Mouse (Mus musculus) Patski (cell line): ENCODE data around the gene Dst. TPM values are rescaled to one million over a fixed set of nuclear protein-coding genes. Genes with fewer than 3 reads are reported as not detected.
A peak's percentile ranks its signal among the peaks of the same experiment; 100 is the strongest.
"Not testable (repeated sequence)": the region's sequence is repeated elsewhere in the genome, so short reads cannot be mapped to it uniquely, and the experiment has no call there.

Experiments used
- ATAC-seq: fragments of 100-300 bp; one replicate; pipeline ENCODE4 v1.8.0; 2021
- CTCF ChIA-PET: fragments of 350-600 bp; sonication (Branson Sonifier 250); formaldehyde crosslinking; loops from one replicate; lab custom pipeline; 2022; ENCODE audit warnings: inconsistent platforms; lab: Charles Lee
- POLR2A ChIA-PET: fragments of 350-600 bp; sonication (Branson Sonifier 250); formaldehyde crosslinking; loops from one replicate; lab custom pipeline; 2022; ENCODE audit warnings: antibody characterized with exemption, inconsistent platforms; lab: Charles Lee
- DNase-seq: peaks from one replicate; pipeline ENCODE4 v3.0.0-alpha.2; 2011; ENCODE audit warnings: low read depth, low spot score
- H3K27me3 ChIP-seq: fragments of 371-371 bp; one replicate; pipeline ENCODE4 v1.5.1; 2021
- CTCF ChIP-seq: fragments of 100-300 bp; IDR thresholded peaks from one replicate; pipeline ENCODE4 v1.5.1; 2021
- in situ Hi-C: fragments of 300-500 bp; cut with MboI; formaldehyde crosslinking; loops from 3 replicates; pipeline ENCODE4 v1.11.1; 2018; ENCODE audit warnings: low pct_unique_long_range_greater_than_20kb, mixed read lengths
- polyA plus RNA-seq: library from polyadenylated mRNA; unstranded; gene quantifications from one replicate; pipeline ENCODE4 v1.2.3, GENCODE M21; 2021

Gene Dst
- polyA plus RNA-seq, 1 experiment from 2014 or later = 176 TPM

DNA sequence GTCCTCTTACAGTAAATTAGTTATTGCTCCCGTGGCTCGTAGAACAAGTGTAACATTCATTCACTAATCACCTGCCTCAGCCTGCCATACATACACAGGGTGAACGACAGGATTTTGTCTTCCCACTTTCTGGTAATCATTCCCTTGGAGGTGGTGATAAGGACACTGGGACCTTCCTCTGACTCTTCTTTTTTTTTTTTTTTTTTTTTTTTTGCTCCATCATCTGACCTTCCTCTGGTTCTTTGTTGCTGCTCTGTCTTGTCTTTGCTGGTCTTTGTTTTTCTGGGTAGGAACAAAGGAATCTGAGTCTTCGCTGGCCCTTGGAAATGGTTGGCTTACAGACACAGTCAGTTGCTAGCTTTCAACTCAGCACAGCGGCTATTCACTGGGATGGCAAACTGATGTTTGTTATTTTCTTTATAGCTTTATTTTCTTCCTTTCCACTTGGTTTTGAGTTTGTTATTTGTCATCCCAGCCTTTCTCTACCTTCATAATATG lies 157.6 kb downstream of the Dst start:
- TF ChIP-seq CTCF = no peak
- ChIA-PET POLR2A (interaction anchor here (0.7 kb wide), 1 partner anchor 1692 kb away, joined by 3 read pairs; no protein-coding TSS in a partner anchor), CTCF (interaction anchor here (0.8 to 1.5 kb wide), 4 partner anchors 15 to 52 kb away, joined by 3 to 5 read pairs (median 3); no protein-coding TSS in a partner anchor)
- DNase-seq (no peak), ATAC-seq (no peak)
- no peaks in the 10 kb centered on the region for H3K27me3 ChIP-seq
- in situ Hi-C loops = loop anchor here (5.0 kb wide), 1 partner anchor 102 kb away; no protein-coding TSS in a partner anchor

DNA sequence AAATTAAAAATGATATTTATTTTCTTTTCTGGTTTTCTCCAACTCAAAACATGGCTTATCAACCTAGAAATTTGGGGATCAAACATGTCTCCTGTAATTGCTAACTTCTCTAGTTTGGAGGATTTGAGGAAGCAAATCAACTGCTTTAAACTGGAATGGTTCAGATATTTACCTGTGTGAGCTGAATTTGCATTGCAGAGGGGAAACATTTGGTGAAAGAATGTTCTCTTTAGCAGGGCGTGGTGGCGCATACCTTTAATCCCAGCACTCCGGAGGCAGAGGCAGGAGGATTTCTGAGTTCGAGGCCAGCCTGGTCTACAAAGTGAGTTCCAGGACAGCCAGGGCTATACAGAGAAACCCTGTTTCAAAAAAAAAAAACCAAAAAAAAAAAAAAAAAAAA lies 158.4 kb downstream of the Dst start:
- in situ Hi-C loops = loop anchor here (5.0 kb wide), 1 partner anchor 101 kb away; no protein-coding TSS in a partner anchor
- ATAC-seq = not testable (repeated sequence)
- CTCF ChIA-PET = interaction anchor here (1.0 to 1.5 kb wide), 3 partner anchors 10 to 51 kb away, joined by 3 to 5 read pairs (median 3); no protein-coding TSS in a partner anchor

DNA sequence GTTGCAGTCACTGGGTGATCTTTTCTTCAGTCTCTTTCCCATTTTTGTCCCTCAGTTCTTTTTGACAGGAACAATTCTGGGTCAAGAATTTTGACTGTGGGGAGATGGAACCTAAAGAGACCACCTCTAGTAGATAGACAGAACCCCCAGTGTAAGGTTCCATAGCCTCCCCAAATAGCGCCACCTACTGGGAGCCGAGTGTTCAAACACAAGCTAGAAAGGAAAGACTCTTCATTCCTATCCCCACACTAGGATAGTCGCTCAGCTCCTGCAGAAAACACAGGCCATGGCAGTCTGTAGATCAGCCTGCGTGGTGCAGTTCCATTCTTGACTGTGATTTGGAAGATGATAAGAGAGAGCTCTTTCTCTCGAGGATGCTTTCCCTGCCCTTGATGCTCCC lies 160.3 kb downstream of the Dst start:
- ATAC-seq (no peak), DNase-seq (no peak)
- in situ Hi-C loops = loop anchor here (5.0 kb wide), 1 partner anchor 99 kb away; no protein-coding TSS in a partner anchor
- TF ChIP-seq CTCF = peak; percentile 53
- ChIA-PET CTCF (interaction anchor here (1.0 to 1.4 kb wide), 4 partner anchors 10 to 22 kb away, joined by 3 to 4 read pairs (median 4); no protein-coding TSS in a partner anchor), POLR2A (no interaction called here)
- no peaks in the 10 kb centered on the region for H3K27me3 ChIP-seq

More for the DNA sequence above, 158.4 kb downstream of the Dst start:
- H3K27me3 ChIP-seq, DNase-seq: not testable (repeated sequence)
- POLR2A ChIA-PET = interaction anchor here (0.7 kb wide), 1 partner anchor 1691 kb away, joined by 3 read pairs; no protein-coding TSS in a partner anchor

DNA sequence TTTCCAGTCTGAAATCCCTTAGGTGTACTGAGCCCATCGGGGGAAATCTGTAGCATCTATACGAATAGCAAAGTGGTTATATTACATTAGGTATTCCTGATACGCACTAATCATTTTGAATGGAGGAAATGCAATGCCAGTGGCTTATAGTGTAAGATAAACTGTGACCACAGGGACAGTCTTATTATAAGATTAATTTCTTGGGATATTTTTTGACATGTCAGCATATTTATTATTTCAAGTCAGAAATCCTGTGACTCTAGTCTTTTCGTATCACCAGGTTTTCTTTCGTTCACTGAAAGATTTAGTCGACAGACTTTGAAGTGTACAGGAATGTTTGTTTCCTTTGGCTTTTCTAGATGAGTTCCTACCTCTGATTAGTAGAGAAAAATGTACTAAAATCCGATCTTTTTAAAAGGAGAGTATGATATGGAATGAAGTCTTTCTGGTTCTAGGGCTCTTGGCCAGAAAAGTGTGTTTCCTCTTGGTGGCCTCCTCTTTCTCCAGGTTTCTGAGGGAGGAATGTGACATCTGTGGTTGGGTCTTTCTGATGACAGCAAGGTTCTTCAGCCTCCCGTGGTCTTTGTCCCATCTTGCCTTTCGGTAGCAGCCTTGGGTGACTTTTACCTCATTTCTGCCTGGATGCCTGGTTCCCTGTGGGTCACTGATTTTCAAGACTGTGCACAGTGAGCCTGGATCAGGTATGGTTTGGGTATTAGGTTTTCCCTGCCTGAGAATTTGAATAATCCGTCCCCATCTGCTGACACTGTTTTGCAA lies 161.7 kb downstream of the Dst start:
- no peaks in the 10 kb centered on the region for H3K27me3 ChIP-seq
- ATAC-seq = no peak
- DNase-seq = no peak
- CTCF ChIA-PET = interaction anchor here (1.0 to 1.2 kb wide), 2 partner anchors 8 to 21 kb away, joined by 3 to 4 read pairs; no protein-coding TSS in a partner anchor
- POLR2A ChIA-PET = no interaction called here
- in situ Hi-C loops = loop anchor here (5.0 kb wide), 1 partner anchor 98 kb away; no protein-coding TSS in a partner anchor
- no peak for TF ChIP-seq CTCF

DNA sequence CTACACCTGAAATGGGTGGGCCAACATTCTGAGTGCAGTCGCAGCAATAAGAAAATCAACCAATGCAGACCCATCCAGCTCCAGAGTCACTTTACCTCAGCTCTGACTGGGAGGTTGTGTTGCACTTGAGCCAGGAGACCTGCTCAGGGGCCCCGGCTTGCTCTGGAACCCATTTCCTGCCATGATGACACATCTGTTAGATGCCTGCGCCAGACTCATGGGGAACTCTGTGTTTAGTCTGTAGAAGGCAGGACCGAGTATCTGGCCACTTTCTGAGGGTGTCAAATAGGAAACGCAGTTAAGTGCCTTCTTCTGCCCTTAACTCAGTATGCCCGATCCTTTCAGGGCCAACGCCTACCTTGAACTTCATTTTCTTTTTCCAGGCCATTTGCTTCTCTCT lies 162.4 kb downstream of the Dst start:
- DNase-seq = no peak
- POLR2A ChIA-PET = no interaction called here
- no peak for TF ChIP-seq CTCF
- no peaks in the 10 kb centered on the region for H3K27me3 ChIP-seq
- in situ Hi-C loops = no loop called here
- ATAC-seq = no peak
- CTCF ChIA-PET = no interaction called here

DNA sequence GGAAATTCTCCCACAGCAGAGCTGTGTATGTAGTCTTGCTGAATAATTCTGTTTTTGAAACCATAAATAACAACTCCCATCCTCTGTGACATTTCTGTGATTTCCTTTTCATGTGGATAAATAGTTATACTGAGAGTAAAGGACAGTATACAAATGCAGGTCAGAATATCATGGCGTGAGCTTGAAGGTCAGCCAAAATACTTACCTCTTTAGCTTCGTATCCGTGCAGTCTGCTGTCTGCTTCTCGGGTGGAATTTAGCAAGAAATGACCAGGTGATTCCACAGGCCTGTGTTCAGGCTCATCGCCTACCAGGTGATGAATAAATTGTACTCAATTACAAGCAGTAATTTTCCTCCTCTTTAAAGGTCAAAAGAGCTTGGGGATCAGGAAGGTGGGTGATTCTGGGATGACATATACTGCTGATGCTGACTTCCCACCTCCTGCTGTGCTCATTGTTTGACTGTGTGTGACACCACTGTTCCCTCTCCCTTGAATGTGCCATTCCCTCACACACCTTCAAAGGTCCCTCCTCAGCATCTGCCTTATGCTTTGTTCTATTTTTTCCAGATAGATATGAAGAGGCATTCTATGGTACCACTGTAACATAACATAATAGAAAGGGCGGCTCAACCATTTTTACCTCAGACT lies 163.1 kb downstream of the Dst start:
- in situ Hi-C loops = no loop called here
- H3K27me3 ChIP-seq = no peaks in the 10 kb centered on the region
- POLR2A ChIA-PET = interaction anchor here (0.6 to 1.0 kb wide), 2 partner anchors 9 to 38 kb away, joined by 4 to 5 read pairs; no protein-coding TSS in a partner anchor
- ATAC-seq = no peak
- no peak for DNase-seq
- CTCF ChIA-PET = interaction anchor here (1.1 kb wide), 1 partner anchor 14 kb away, joined by 4 read pairs; no protein-coding TSS in a partner anchor
- no peak for TF ChIP-seq CTCF

DNA sequence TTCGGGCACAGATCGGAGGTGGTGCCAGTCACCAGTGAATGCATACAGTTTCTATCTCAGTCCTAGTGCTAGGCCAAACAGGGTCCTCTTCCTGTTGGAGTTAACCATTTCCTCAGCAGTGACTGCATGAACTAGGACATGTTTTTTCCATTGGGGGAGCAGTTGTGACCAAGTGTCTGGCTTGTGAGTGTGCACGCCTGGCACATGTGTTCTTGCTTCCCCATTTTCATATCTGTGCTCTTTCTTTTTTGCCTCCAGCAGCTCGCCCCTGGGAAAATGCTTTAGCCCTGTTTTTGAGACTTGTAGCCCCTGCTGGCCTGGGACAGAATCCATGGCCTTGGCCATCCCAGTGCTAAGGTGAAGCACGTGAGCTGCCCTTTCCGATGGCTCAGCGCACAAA lies 164.2 kb downstream of the Dst start:
- ChIA-PET POLR2A (interaction anchor here (1.0 kb wide), 1 partner anchor 10 kb away, joined by 4 read pairs; no protein-coding TSS in a partner anchor), CTCF (interaction anchor here (0.7 to 1.6 kb wide), 4 partner anchors 11 to 16 kb away, joined by 3 to 7 read pairs (median 4); no protein-coding TSS in a partner anchor)
- DNase-seq (no peak), ATAC-seq (no peak)
- in situ Hi-C loops = no loop called here
- TF ChIP-seq CTCF = no peak
- H3K27me3 ChIP-seq = no peaks in the 10 kb centered on the region

DNA sequence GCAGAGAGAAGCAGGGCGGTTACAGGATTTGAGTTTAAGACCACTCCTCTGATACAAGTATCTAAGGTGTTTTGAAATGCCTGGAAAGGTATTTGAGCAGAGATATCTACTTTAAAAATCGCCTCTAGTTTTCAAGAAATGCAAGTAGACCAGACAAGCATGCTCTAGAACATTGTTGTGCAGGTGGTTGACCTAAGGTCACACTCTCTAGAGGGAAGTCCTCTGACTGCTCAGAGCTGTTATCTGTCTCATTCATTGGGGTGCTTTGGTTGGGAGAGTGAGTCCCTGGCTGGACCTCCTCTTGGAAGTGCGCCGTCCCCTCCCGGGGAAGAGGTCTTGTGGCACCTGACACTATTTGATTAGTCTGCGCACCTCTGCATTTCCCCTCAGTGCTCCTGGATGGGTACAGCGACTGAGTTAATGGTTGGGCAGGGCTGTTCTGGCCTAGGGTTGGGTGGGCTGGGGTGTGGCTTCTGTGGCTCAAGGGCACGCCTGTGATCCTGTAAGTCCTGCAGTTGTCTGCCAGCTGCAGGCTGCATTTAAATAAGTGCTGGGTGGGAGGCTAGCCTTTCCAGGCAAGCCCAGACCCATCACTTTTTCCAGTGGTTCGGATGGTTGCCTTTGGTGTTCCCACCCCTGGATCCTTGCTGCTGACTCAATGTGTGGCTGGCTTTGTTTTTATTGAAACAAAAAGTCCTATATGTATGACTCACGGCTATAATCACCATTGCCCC lies 165.6 kb downstream of the Dst start:
- ChIA-PET POLR2A (no interaction called here), CTCF (interaction anchor here (0.9 to 1.1 kb wide), 2 partner anchors 9 to 12 kb away, joined by 3 to 4 read pairs; no protein-coding TSS in a partner anchor)
- no peak for TF ChIP-seq CTCF
- DNase-seq (no peak), ATAC-seq (peak; percentile 44)
- H3K27me3 ChIP-seq = no peaks in the 10 kb centered on the region
- in situ Hi-C loops = no loop called here

DNA sequence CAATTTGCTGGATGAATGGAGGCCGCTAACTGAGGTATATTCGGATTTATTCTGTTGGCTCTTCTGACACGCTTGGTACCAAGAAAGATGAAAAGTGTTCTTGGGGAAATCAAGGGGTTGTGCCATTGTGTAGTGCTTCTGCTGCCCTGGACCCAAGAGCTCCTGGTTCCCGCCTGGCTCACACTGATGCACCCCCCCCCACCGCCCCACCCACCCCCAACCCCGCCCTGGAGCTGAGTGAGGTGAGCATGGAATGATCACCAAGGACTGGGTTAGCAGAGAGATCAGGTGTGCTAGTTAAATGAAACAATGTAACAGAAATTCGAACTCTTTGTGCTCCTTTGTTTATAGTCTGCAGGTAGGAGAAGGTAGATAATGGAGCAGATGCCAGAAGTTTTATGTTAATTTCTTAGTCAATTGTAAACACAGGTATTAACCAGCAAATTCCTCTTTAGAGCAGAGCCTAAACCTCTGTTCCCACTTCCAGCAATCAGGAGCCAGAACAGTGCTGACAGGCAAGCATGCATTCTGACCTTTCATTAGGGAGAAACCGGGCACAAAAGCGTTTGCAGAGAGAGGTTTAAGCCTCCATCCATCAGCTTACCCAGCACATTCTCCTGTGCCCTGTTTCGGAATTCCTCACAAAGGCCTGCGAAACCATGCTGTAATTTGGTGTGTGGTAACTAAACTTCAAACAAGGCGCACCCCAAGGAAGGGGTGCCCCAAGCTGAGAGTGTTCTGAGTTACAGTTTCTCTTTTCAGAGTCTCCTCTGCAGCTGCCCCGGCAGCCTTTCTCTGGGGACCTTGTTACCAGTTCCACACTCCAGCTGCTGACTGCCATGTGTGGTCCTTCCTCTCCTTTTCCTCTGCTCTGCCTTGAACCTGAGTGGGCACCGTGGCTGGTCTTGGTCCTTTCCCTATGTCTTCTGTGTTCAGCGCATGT lies 166.5 kb downstream of the Dst start:
- DNase-seq (no peak), ATAC-seq (no peak)
- TF ChIP-seq CTCF = no peak
- no peaks in the 10 kb centered on the region for H3K27me3 ChIP-seq
- ChIA-PET POLR2A (no interaction called here), CTCF (no interaction called here)
- in situ Hi-C loops = no loop called here
